Mouse (Mus musculus) spleen, postnatal 10 days (tissue): ENCODE measurements around the gene Ascl3.

Experiments
- DNase-seq, 2 experiments: peaks; one replicate each; pipeline ENCODE4 v3.0.0; 2021 to 2022; ENCODE audit warnings: low spot score in 2 of 2

The Ascl3 gene

DNA sequence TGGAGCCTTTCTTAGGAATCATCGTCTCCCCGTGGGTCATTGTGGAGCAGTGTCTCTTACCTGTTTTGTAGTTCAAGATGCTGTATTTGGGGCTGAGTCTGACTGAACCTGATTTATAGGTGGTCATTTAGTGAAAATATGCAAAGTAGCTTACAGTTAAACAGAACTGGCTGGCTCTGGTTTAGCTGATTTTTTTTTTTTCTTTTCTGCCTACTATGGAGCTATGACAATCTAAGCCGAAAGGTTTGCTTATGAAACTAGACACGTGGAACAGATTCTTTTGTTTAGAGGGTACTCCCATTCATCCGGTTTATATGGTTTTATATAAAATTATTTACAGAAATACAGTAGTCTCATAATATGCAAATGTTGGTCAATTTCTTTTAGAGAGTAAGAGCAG lies at the start of gene Ascl3:
TSS of gene Ascl3 (minus strand) at position 101 of the 400 bp plus-strand sequence.
- no peak for DNase-seq

- peak; percentile 51 to 57 for DNase-seq
Measured at GRCm38 (mm10) chr7:109781087-109781469, 49.6 kb upstream of the Ascl3 start.

GRCm38 (mm10) chr7:109772251-109772650 lies 40.7 kb upstream of the Ascl3 start:
- no peak for DNase-seq

GRCm38 (mm10) chr7:109768699-109769383 lies 37.3 kb upstream of the Ascl3 start:
- no peak for DNase-seq

GRCm38 (mm10) chr7:109767575-109768350 lies 36.2 kb upstream of the Ascl3 start:
- DNase-seq, result no peak

DNA sequence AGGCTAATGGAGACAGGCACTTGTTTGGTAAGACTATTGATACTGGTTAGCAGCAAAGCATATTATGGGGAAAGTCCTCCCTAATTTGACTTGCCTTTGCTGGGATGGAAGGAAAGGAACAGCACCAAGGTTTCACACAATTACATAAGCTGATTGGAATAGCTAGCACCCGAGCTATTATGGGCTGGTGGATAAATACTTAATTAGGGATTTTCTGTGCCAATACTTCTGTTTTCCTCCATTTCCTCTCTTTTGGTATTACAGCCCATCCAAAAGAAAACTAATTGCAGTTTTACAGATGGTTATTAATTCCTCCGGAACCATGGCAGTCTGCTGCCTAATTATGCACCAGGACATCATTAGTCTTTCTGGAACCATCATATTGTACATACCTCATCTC lies 32.5 kb upstream of the Ascl3 start:
- no peak for DNase-seq

DNA sequence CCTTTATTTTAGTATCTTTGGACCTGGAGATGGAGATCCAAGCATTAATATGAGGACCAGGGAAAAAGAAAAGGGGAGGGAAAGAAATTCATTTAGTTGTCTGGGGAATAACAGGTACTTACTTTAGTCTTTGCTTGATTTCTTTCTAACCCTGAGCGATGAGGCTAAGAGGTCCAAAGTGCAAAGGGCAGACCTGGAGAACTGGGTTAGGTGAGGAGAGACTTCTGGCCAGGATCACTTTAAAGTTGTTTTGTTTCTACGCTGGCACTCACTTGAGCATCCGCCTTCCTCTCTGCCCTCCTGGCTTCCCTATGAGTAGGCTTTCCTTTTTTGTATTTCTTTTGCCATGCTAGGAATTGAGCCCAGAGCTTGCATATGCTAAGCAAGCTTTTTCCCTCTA lies 24.8 kb upstream of the Ascl3 start:
- no peak for DNase-seq

DNA sequence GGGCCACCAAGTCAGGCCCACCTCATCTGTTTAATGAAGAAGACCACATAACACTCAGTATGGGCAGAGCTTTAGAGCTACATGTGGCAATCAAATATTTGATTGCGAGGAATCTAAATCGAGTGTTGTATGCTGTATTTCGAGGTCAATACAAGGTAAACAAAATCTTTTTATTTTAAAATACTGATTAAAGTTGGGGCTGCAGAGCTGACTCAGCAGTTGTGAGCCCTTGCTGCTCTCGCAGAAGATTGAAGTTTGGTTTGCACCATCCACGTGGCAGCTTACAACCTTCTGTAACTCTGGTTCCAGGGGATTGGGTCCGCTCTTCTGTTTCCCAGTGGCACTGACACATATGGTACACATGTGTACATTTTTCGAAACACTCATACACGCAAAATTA lies 22.5 kb upstream of the Ascl3 start:
- DNase-seq, result no peak

DNA sequence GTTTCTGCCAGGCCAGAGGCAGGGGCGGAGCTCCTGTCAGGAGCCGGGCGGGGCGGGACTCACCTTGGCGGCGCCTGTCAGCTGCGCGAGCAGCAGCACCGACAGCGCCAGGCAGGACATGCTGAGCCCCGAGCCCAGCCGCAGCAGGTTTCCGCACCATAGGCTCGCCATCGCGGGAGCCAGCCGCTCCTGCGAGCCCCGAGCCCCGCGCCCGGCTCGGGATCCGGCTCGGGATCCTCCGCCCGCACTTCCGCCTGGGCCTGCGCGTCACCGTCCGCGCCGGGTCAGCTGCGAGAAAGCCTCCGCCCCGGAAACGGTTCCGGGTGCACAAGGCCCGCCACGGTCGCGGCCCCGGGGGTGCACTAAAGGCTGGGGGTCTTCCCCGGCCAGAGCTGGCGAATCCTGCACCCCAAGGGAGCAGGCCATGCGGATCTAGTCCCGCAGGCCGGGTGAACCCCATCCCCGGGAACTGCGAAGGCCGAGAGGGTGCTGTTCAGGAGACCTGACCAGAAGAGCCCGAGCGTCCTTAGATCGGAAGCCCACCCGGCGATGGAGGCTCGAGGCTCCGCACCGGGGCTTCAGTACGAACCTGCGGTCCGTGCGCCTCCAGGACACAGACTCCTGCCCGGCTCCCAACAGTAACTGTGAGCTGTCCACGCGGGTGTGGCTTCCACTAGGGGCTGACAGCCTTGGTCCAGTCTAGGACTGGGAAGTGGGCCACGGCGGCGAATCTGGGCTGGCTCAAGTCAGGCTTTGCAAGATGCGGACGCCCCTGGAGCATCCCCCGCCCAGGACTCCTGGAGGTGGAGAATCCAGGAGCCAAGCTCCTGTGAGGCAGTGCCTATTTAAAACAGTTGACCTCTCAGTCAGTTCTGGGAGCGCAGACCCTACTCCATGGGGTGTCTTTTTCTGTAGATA lies 20.7 kb upstream of the Ascl3 start, which contains the start of gene Tmem9b:
TSS of gene Tmem9b (minus strand) at position 868 of the 918 bp plus-strand sequence.
- DNase-seq, result peak; percentile 83 to 84

DNA sequence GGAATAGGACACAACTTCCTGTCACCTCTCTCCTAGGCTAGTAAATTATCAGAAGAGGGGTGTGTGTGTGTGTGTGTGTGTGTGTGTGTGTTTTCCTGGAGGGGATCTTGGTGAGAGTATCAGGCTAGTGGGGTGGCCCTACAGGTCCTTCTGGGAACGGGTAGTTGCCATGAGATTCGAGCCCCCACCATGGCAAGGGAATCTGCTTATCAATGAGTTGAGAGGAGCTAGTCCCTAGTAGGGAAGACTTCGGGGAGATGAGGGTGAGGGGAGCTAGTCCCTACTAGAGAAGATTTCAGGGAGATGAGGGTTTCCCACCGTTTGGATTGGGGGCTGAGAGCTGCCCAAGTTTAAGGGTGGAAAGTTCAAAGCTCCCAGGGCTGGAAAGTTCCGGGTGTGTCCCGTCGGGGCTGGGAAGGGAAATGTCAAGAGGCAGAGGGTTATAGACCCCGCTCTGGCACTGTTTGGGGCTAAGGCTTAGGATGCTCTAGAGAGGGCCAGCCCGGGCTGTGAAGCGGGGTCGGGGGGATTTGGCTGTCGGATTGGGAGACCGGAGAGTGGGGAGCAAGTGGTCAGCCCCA lies 20.0 kb upstream of the Ascl3 start:
- peak in 1 of 2 experiments; percentile 29 for DNase-seq

GRCm38 (mm10) chr7:109747747-109748146 lies 16.2 kb upstream of the Ascl3 start:
- no peak for DNase-seq

DNA sequence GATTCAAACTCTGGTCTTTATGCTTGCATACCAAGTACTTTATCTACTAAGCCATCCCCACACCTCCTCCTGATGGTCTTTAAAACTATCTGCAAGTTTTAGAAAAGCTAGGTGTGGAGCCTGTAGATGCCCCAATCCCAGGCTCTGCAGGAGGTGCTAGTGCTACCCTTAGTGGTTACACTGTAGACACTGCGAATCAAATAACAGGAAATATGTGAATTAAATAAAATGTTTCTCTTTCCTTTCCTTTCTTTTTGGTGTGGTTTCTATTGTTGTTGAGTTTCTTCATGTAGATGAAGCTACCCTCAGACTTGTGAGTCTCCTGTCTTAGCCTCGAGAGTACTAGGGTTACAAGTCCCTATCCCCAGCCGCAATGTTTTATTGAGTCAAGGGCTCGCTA lies 10.2 kb upstream of the Ascl3 start:
- DNase-seq, result no peak

GRCm38 (mm10) chr7:109741060-109741459 lies 9.5 kb upstream of the Ascl3 start:
- DNase-seq, result no peak

GRCm38 (mm10) chr7:109739822-109740370 lies 8.4 kb upstream of the Ascl3 start:
- DNase-seq, result no peak

- DNase-seq, result no peak
Measured at GRCm38 (mm10) chr7:109734806-109735205, 3.3 kb upstream of the Ascl3 start.

DNA sequence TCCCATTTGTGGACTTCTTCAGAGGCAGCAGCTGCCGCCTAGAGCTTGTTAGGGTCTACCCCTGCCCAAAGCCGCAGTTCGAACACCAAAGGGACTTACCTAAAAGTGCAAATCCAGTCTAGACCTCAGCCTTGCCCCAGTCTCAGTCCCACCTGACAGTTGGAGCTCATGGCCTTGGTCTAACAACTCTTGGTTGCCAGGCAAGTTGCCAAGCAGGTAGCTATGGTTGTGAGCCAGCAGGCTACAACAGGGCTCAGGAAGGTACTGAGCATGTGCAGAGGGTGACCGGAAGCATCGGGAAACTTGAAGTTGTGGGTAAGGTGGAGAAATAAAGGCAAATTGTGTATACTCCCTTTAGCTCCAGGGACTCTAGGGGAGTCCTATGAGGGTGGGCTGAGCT lies 7.8 kb downstream of the Ascl3 start, which contains the start of gene BC051019:
TSS of gene BC051019 (minus strand) at position 154 of the 400 bp plus-strand sequence.
- DNase-seq, result no peak

DNA sequence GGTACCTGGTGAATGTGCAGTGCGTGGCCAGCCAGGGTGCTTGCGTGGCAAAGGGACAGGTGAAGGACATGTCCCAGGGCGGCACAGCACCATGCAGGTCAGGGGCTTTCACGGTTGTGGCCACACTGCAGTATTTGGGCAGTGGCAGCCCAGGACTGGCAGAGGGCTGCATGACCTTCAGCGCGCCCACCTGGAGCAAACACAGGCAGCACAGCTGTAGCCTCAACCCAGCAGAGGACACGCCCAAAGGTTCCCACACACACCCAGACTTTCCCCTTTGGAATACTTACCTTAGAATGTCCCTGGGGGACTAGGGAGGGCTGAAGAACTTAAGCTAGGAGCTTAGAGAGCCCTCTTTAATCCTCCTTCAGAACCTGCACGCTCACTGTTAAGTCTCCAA lies 8.4 kb downstream of the Ascl3 start:
- no peak for DNase-seq

GRCm38 (mm10) chr7:109722618-109723017 lies 8.9 kb downstream of the Ascl3 start:
- DNase-seq, result peak in 1 of 2 experiments; percentile 48

GRCm38 (mm10) chr7:109719286-109719685 lies 12.2 kb downstream of the Ascl3 start:
- peak in 1 of 2 experiments; percentile 36 for DNase-seq

DNA sequence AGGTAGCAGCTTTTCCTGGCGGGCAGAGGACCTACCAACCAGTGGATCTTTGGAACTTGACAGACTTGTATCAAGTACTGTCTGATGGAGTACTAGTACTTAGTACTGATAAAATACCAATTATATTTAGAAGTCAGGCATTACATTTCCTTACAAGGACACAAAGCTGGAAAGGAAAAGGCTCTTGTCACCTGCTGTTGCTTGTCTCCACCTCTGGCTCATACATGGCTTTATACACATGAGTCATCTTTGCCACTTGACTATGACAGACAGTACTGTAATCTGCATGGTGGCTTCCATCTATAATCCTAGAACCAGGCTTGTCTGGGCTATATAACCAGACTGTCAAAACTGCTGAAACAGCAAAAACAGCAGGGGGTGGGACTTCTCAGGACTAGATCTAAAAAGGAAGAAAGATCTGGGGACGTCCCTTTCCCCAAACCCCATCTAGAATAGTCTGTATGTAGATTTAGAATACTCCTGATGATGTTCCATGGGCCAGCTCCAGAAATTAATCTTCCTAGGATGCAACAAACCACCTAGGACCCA lies 18.0 kb downstream of the Ascl3 start:
- DNase-seq, result no peak

DNA sequence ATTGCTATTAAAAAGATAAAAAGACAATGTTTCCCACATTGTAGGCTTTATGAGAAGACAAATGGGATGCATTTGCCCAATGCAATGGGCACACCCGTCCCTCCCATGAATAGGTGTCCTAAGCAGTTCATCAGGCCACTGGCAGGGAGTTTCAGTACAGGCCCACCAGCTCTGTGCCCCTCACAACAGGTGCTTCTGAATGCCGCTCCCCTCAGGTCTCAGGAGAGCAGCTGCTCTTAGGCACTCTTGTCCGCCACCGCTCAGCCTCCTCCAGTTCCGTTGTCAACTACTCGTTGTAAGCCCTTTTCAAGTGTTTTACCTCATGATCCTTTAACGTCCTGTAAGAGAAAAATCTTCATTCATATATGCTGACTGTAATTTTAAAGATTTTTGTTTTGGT lies 19.3 kb downstream of the Ascl3 start:
- DNase-seq, result no peak
